Mouse (Mus musculus) T-cell, adult 2 months (primary cell): ENCODE measurements around the gene Atp1a3.
A peak's percentile ranks its signal among the peaks of the same experiment; 100 is the strongest.

ENCODE experiments used
- DNase-seq: peaks from one replicate; pipeline ENCODE4 v3.0.0; 2022; ENCODE audit warnings: low spot score

Gene Atp1a3

GRCm38 (mm10) chr7:24964897-24965535 is 40.7 kb downstream of the Atp1a3 start:
- DNase-seq, result peak; percentile 77

DNA sequence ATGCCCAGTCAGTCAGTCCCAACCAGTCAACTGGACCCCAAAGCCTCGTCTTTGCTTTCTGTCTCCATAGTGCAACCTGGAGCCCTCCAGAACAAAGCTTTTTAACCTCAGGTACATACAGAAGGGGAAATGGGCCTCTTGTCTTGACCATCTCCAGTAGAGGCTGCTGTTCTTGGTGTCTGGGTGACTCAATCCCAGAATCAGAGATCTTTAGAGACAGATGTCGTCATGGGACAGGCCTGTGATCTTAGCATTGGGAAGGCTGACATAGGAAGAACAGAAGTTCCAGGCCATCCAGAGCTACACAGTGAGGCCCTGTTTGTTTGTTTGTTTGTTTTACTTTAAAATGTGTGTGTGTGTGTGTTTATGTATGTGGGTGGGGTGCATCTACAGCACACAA is 41.5 kb downstream of the Atp1a3 start:
- no peak for DNase-seq

- DNase-seq, result no peak
These were observed 50.5 kb downstream of the Atp1a3 start for GRCm38 (mm10) chr7:24955226-24955625.

DNA sequence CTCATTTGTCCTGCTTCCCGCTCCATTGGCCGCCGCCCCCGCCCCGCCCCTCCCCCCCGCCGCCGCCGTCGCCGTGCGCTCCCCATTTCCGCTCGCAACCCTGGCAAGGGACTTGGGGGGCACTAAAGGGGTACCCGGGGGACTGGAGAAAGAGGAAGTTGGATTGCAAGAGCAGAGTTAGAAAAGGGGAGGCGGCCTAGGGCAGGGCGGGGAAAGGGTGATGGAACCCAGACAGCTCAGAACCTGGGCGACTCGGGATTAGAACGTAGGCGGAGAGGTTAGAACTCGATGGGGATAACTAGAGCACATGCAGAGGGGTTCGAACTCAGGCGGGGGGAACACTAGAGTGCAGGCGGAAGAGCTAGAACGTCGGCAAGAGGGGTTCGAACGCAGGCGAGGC is 51.3 kb downstream of the Atp1a3 start:
- peak; percentile 31 for DNase-seq

- no peak for DNase-seq
These were observed 51.8 kb downstream of the Atp1a3 start for GRCm38 (mm10) chr7:24953966-24954365.

DNA sequence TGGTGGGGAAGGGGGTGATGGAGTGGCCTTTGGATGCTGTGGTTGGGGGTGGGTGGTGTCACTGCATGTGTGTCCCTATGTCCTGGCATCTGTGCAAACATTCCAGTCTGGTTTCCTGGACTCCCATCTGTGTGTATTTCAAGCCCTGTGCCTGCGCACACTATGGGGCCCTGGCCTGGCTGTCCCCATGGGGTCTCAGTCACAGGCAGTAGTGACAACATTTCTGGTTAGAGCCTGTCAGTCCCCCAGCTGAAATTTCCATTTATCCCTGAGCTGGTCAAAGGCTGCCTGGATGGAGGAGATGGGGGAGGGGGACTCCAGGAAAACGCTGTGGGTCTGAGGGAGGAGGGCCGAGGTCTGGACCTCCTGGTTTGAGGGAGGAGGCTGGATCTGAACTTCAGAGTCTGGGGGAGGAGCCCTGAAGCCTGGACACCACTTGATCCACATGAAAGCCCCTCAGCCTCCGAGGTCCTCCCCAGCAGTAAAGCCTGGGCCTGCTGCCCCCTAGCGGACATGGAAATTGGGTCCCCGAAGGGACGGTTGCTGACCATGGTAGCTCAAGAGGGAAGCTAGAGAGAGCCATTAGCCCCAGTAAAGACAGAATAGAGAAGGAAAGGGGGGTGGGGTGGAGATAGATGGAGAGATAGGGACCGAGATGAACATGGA is 55.7 kb downstream of the Atp1a3 start:
- DNase-seq, result peak; percentile 69

DNA sequence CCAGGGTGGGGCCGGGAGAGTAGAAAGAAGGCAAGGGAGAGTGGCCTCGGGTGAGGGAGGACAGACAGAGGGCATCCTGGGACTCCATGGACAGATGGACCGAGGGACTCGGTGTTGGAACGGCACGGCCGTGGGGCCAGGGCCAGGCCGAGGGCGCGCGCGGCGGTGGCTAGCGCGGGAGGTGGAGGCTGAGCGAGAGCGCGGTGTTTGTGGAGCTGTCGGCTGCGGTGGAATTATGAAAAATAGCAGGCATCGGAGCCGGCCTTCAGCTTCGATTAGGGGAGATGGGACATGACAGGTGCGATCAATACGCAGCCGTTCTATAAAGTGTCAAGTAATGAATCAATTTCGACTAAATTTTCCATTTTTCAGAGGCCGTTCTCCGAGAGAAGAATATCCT is 57.0 kb downstream of the Atp1a3 start:
- no peak for DNase-seq

- no peak for DNase-seq
These were observed 58.3 kb downstream of the Atp1a3 start for GRCm38 (mm10) chr7:24947316-24948048.

GRCm38 (mm10) chr7:24944257-24944950 is 61.4 kb downstream of the Atp1a3 start, which contains the start of gene Gm4881:
Gene Gm4881, minus strand, starts transcription at chr7:24944494.
- peak; percentile 31 for DNase-seq

- no peak for DNase-seq
These were observed 62.1 kb downstream of the Atp1a3 start for GRCm38 (mm10) chr7:24943641-24944040.

GRCm38 (mm10) chr7:24931651-24932050 is 74.1 kb downstream of the Atp1a3 start:
- no peak for DNase-seq

DNA sequence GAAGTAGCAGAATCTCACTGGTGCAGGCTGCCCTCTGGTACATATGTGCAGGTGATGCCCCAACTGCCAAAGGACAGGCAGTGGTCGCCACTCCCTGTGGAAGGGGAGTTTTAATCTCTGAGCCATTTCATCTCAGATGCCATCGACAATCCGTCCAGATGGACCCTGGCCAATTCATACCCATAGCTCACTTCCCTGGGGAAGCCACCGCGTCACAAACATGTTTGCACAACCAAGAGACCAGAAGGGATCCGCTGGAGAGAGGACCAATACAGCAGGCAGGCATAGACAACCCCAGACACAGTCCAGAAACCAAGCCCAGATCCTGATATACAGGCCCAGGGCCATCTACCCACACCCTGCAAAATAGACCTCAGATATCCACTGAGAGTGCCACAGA is 75.3 kb downstream of the Atp1a3 start:
- no peak for DNase-seq
